Mouse (Mus musculus) layer of hippocampus, postnatal 36 days (tissue): ENCODE data around the gene Dll3. TPM values are rescaled to one million over a fixed set of nuclear protein-coding genes. Genes with fewer than 3 reads are reported as not detected.

Experiments used
- DNase-seq, 2 experiments: peaks; one replicate each; pipeline ENCODE4 v3.0.0; 2022
- total RNA-seq, 2 experiments: library from RNA; stranded (reverse); gene quantifications; 2 replicates each; pipeline ENCODE4 v1.2.3; 2021

Dll3 gene
- total RNA-seq, 2 experiments from 2014 or later, result 2.1 to 2.8 TPM

DNA sequence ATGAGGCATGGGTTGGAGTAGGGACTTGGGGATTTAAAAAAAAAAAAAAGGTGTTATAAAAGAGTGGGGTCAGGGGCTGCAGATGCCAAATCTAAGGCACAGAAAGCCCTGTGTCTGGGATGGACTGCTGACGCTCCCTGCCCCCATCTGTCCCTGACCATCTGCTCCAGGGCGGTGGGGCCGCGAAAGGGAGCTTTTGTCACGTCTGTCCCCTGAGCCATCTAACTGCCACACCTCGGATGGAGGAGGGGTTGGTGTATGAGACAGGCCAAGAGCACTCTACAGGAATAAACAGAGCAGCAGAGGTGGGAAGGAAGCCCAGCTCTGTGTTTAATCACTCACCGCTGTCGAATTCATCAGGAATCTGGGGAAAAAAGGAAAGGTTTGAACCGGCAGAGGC is 7.7 kb upstream of the Dll3 start:
- DNase-seq, result no peak

DNA sequence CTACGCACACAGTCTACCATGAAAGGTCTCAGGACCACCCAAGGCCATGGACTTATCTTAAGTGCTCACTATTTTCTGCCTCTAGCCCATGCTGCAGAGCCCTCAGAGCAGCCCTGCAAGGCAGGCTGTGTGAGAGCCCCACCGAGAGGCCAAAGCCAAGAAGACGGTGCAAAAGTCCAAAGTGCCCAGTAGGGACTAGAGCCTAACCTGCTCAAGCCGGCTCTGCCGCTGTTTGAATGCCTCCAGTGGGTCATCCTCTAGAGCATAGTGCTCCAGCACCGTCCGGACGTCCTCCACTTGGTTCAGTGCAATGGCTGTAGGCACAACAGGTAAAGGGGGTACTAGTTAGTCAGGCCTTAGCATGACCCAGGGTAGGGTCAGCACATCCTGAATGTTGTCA is 4.2 kb upstream of the Dll3 start:
- no peak for DNase-seq

DNA sequence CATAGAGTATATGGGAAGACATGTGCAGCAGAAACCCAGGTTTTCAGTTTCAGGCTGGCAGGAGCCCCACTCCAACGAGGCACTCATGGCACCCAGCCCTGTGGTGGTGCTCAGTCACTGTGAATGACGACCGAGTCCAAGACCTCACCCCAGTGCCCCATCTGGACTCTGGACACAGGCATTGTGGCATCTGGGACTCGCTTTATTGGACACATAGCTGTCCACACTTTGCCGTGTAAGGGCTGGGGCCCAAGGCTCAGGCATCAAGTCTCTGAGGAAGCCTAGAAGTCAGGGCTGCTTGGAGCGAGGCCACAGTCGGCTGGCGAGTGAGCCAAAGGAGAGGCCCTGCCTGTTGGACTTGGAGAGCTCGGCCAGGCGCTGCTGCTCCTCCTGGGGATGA is 3.6 kb upstream of the Dll3 start:
- no peak for DNase-seq

DNA sequence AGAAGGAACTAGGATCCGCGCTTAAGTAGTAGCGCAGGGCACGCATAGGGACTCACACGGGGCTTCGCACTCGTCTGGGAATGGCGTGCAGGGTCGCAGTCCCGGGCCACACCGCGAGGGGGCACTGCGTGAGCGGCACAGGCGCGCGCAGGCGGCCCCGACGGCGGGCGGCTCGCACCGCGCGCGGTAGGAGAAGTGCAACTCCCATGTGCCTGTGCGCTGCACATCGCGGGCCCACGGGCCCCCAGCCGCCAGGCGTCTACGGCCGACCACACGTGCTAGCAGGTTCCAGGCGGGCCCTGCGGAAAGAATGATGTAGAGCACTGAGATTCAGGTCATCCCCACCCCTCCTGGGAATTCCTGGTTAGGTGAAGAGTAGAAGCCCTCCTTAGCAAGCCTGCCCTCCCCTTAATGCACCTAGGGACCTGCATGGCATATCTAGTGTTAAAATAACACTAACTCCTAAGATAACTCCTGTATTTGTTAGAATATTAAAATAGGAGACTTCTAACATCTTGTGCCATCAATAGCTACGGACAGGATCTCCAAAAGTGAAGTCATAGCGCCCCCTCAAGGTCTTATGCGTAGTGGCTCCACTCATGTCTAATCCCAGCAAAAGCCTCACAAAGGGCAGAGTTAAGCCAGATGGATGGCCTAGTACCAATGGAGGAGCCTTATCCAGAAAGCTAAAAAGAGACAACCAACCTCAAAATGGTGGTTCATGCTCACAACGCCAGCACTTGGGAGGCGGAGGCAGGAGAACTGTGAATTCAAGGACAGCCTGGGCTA is 3.0 kb downstream of the Dll3 start:
- no peak for DNase-seq

DNA sequence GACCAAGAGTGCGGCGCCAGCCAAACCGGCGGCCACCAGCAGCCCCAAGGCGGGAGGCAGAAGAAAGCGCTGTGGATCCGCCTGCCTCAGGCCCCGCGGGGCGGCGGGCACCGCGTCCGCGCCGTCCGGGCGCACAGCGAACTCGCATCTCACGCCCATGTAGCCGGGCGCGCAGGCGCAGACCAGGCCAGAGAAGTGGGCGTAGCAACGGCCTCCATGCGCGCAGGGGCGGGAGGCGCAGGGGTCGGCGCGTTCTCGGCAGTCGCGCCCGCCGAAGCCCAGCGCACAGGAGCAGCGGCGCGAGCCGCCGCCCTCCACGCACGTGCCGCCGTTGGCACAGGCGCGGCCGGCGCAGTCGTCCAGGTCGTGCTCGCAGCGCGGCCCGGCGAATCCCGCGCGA is 7.6 kb downstream of the Dll3 start:
- peak; percentile 64 to 74 for DNase-seq

DNA sequence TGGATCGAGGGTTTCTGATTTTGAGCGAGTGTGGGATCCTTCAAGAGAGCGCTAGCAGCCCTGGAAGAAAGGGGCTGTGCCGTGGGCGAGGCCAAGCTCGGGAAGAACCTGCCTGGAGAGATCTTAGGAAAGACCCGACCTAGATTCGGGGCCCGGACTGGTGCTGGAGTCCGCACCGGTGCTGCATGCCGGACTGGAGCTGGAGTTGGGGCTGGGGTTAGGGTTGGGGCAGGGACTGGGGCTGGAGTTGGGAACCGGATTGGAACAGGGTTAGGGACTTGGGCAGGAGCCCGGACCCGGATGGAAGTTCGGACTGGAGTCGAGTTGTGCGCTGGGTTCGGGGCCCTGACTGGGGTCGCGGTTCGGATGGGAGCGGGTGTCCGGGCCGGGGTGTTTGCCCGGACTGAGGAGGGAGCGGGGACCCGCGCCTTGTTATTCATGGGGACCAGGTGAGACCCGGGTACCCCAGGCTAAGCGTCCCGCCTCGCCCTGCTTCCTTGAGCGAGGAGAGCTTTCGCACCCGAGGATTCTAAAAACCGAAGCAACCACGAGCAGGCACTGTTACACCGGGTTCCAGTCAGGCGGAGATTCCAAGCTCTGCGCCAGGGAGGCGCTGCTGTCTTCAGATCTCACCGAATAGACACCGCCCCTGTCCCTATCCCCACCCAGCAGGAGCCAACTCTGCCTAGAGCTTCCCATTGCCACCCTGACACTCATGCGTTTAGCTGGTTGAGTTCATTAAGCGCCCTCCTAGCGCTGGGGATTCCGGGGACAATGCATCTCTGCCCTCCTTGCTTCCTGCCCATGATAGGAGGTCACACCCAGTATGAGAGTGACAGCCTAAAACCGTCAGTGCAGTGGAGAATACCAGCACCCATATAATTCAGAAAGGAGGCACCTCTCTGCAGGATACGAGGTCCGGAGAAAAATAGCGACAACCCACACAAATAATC is 11.1 kb downstream of the Dll3 start, which contains the start of gene Selenov:
Gene Selenov (minus strand): TSS at position 549 of the 953 bp plus-strand sequence.
- DNase-seq, result no peak

DNA sequence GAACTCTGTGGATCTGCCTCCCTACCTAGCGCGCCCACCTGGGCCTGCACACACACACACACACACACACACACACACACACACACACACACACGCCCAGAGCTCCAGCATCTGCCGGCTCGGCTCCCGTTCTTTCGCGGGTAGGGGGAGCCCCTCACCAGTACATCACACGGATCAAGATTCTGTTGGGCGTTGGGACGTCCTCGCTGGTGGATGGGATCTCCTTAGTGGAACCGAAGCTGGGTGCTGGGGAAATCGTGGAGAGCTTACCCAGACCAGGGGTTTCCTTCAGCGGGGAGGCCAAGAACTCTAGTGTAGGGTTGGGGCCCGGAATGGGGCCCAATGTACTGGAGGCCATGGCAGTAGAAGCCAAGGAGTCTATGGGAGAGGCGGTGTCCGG is 11.9 kb downstream of the Dll3 start:
- no peak for DNase-seq

DNA sequence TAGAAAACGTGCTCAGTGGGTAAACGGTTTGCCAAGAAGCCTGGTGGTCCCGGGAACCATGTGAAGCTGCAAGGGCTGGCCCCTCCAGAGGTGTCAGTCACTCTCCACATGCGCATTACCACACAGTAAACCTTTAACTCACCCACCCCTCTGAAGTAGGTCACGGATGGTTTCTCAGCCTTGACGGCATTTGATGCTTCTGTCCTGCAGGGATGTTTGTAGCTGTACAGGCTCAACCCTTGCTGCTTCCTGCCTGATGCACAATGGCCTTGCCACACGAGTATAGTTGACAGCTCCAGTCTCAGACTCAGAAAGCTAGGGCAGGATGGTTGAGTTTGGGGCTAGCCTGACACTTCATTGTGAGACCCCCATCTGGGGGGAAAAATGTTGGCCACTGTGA is 21.4 kb downstream of the Dll3 start:
- no peak for DNase-seq

DNA sequence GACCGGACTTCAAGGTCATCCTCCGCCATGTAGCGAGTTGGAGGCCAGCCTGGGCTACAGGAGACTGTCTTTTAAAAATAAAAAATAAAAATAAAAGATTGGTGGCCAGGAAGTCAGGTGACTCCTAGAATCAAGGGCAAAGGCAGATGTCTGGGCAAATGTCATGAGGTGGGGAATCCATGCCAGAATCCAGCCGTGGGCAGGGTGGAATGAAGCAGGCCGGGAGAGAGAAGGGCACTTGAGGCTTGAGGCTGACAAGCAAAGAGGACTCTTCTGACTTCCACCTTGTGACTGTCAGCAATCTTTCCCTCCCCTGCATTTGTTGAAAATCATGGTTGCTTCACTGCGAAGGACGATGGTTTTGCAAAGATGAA is 23.8 kb downstream of the Dll3 start:
- no peak for DNase-seq

DNA sequence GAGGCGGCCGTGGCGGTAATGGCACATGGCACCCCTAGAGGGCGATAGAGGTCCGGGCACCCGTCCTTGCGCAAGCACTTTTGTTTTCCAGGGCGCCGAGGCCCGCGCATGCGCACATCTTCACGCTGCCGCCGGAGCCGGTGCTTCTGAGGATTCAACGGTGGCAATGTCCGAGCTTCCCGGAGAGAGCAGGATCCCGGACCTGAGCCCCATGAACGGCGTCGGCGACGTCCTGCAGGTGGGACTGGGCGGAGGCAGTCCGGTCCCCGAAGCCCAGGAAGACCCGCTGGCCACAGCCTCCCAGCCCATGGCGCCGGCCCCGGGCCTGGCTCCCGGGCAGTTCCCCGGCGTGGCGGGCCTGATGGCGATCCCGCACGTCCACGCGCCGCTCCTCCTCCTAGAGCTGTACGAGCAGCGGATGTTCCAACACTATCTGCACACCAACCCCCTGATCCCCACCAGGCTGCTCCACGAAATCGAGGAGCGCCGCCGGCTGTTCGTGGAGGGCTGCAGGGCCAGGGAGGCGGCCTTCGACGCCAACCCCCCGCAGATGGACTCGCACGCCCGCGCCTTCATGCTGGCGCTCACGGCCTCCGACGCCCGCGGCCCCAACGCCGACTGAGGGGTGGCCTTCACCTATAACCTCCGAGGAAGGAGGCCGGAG is 24.3 kb downstream of the Dll3 start, which contains the start of gene Eid2b:
Gene Eid2b (plus strand): TSS at position 125 of the 664 bp plus-strand sequence.
- peak; percentile 95 for DNase-seq

DNA sequence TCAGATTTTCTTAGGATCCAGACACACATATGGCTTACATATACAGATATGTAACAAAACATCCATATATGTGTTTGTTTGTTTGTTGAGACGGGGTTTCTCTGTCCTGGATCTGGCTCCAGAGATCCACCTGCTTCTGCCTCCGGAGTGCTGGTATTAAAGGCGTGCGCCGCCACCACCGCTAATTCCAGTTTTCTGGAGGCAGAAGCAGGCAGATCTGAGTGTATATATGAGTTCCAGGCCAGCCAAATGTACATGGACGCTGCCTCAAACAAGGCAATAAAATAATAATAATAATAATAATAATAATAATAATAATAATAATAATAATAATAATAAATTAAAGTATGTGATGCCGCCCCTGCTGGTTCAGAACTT is 24.8 kb downstream of the Dll3 start:
- no peak for DNase-seq

DNA sequence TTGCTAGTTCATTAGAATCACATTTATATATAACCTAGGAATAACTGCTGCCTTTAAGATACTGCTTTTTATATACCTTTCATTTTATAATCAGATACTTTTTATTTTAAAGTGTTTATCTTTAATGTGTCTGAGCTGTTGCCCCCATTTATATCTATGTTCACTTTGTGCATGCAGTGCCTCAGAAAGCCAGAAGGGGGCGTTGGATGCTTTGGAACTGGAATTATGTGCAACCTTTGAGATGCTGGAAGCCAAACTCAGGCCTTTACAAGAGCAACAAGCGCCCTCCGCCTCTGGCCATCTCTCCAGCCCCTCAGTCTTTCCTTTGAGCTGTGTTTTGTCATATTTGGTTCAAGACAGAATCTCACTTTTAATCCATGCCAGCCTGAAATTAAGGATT is 30.3 kb downstream of the Dll3 start:
- no peak for DNase-seq

DNA sequence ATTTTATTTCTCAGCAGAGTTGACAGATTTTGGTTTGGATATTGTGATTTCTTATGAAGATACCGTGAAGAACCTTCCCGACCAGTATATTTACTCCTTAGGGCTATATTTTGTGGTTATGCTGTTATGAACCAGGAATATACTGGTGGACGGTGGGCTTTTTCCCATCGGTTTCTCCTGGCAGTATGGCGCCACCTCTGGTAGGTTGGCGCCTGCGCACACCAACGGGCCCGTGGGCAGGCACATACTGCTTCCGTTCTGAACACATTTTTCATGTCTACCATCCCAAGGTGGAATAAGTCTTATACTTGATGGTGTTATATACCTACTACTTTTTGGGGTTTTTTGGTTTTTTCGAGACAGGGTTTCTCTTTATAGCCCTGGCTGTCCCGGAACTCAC is 32.7 kb downstream of the Dll3 start:
- DNase-seq, result no peak

DNA sequence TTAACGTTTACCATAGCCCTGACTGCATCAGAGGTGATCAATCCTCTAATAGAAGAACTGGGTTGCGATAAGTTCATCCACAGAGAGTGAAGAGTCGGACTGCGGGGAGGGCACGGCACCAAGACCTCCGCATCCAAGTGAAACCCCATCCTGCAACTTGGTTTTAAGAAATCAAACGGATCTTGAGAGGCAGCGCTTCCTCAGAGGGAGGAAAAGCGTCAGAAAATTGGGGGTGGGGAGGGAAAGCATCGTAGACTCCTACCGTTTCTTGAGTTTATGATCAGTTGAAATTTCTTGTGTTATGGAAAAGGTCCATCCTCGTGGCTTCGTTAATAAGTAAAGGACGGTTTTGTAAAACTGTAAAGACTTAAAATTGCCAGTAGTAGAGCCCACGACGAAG is 33.5 kb downstream of the Dll3 start:
- DNase-seq, result no peak

DNA sequence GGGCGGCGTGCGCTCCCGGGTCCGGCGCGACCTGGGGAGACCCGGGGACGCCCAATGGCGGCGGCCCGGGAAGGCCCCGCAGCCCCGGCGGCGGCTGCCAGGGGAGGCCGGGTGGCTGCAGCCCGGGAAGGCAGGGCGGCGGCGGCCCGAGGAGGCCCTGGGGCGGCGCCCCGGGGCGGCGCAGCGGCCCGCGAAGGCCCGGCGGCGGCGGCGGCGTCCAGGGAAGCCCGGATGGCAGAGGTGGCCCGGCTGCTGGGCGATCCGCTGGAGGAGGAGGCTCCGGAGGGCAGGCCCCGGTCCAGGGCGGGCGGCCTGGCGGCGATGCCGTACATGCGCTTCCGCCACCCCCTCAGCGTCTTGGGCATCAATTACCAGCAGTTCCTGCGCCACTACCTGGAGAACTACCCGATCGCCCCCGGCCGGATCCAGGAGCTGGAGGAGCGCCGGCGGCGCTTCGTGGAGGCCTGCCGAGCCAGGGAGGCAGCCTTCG is 34.0 kb downstream of the Dll3 start:
- DNase-seq, result peak; percentile 51 to 56

DNA sequence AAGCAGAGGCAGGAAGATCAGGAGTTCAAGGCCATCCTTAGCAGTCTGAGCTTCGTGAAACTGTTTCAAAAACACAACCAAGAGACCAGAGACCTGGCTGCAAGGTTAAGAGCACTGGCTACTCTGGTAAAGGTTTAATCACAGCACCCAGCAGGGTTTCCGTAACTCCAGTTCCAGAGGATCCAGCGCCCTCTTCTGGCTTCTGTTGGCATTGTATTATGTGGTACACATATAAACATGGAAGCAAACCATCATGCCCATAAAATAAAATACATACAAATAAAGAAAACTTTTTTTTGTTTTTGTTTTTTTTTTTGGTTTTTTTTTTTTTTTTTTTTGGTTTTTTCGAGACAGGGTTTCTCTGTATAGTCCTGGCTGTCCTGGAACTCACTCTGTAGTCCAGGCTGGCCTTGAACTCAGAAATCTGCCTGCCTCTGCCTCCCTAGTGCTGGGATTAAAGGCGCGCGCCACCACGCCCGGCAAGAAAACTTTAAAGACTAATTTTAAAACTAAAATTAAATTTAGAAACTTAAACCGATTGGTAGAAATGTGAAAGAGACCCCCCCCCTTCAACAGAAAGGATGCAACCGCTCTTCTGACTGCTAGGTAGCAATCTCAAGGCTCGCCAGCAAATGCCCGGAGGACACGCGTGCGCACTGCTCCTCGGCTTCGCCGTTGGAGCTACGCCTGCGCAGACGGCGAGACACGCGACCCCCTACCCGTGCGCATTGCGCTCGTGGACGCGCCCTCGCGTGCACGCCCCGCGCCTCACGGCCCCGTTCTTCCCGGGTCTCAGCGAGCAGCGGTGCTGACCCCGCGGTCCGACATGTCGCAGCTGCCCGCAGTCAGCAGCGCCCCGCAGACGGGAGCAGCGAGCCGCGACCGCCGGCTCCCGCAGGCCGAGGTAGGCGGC is 34.7 kb downstream of the Dll3 start, which contains the start of gene Eid2:
Gene Eid2 (plus strand): TSS at position 753 of the 913 bp plus-strand sequence.
- DNase-seq, result peak; percentile 90

DNA sequence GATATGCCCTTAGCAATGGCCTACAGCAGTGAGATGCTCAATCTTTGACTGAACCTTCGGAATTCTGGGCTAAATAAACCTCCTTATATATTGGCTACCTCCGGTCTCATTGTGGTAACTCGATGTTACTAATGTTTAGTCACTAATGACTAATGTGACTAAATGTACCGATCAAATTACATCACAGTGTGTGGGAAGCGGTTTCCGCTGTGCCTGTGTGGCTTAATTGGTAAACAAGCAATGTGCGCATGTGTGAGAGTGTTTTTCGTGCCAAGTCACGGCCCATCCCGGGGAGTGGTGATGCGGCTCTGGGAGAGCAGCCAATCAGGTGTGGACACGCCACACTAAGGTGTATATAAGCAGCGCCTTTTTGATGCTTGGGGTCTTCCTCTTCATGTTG is 36.6 kb downstream of the Dll3 start:
- DNase-seq, result no peak

DNA sequence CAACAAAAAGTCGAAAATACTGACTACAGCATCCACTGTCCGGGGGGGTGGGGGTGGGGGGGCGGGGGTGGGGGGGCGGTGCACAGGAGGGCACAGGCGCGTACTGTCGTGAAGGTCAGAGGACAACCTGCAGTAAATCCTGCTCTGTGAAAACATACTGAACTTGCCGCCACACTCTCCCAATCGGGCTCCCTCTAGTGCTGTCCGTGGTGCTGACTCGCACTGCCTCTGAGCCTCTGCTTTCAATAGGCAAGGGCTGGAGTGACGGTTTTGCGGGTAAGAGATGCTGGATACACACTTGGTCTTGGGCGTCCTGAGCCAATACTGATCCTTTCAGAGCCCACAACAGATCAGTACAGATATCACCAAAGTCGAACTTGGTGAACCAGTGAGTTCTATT is 38.3 kb downstream of the Dll3 start:
- DNase-seq, result no peak

DNA sequence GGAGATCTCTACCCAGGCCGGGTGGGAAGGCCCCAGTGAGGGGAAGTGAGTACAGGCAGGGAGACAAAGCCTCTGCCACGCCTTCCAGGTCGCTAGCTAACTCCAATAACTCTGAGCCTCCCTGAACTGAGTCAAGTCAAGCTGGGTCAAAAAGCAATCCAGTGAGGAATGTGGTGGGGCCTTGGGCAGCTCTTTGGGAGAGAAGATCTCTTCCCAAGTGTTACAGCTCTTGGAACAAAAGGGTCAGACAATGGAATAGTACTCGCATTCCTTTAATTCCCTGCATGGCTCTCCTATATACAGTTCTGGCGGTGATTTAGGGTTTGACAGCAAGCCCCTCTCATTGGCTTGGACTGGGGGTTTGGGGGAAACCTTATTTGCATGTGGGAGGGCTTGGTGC is 39.2 kb downstream of the Dll3 start:
- no peak for DNase-seq

DNA sequence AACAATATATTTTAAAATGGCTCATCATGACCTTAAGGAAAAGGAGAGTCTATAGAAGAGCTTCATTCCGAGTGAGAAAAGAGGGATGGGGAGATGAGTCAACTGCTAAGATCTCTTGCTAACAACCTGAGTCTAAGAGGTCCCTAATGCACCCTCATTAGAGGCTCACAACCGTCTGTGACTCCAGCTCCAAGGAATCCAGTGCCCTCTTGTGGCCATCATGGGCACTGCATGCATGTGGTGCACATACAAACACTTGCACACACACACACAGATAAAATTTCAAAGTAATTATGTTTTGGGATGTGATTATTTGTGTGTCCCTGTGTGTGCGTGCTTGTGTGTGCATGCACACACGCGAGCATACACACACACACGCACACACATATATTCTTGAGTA is 46.6 kb downstream of the Dll3 start:
- no peak for DNase-seq

DNA sequence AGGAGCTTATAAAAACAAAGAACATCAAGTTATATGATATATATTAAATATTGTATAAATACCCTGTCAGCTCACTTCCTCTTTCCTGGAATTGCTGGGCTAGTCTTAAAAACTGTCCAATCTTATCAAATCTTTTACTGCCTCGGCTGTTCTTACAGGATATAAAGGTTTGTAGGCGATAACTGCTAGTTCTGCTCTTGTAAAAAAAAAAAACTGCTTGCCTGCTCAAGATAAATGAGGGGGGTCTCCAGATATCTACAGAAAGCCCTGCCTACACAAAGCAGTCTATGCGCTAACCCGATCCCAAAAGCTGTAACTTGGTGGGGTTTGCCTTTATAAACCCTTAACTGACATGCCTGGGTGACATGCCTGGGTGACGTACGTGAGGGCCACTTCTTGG is 47.4 kb downstream of the Dll3 start:
- no peak for DNase-seq

DNA sequence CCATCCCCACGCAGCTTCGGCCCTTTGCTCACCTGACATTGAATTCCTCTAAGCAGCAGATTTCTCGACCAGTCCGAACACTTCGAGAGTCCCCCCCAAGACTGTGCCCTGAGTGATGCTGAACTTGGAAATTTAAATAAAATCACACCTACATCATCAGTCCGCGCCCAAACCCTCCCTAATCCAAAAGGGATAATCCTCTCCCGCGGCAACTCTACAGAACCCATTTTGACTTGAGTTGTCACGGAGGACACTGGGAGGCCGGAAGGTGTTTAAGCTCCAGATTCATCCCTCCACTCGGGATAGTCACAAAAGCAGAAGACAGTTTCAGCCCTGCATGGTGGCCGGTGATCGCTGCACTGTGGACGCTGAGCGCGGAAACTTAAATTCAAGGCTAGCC is 50.1 kb downstream of the Dll3 start:
- DNase-seq, result no peak
